Mouse (Mus musculus) inflammation-experienced regulatory T-cells (primary cell): ENCODE data around the gene Ptp4a2. TPM values are rescaled to one million over a fixed set of nuclear protein-coding genes. Genes with fewer than 3 reads are reported as not detected.

ENCODE experiments used
- polyA plus RNA-seq, 2 experiments: library from polyadenylated mRNA; unstranded; fragments of 100-300 nt; shearing (Covaris generic); gene quantifications; one replicate each; pipeline ENCODE4 v1.2.1; 2017

Gene Ptp4a2
- polyA plus RNA-seq = 100 to 1,000 TPM; 419 to 434 TPM

DNA sequence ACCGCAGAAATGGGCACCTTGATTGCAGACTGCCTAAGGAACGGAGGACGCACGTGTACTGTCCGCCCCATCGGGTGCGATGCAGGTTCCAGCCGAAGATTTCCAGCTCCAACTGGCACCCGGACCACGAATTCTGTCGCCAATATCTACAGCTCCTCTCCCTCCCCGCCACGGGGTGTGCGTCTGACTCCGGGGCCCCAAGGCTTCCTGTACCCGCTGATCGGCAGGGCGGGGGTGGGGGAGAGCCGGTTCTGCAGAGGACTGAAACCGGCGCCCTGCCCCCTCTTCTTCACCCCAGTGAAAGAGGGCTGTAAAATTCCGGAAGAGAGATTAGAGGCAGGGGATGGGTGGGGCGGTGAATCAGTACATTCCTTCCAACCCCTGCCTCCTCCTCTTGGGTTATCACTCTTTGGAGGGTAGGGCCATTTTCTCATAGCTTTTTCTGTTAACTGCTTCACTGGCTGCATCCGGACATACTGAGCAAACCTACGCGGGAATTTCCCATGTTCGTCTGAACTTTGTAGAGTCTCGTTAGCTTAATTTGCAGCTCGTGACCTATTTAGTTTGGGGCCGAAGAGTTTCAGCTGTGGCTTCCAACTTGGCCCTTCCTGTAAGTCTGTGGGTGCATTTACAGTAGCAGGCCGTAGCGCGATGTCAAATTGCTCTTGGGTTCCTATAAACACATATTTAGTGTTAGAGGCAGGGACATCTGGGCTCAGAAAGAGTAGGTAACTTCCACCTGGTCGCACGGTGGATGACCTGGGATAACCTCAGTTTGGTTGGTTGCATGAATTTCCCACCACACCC, at the start of gene Ptp4a2:
TSS of gene Ptp4a2 (plus strand) at position 422 of the 807 bp plus-strand sequence.

Other genes starting within 250 kb of the Ptp4a2 start
- 1,000 to 10,000 TPM; 1,474 to 1,514 TPM for gene Lck, start 237.6 kb upstream of the Ptp4a2 start, polyA plus RNA-seq
- gene Fam167b, start 232.7 kb upstream of the Ptp4a2 start, polyA plus RNA-seq = under 1 TPM; 0.42 to 0.60 TPM
- 100 to 1,000 TPM; 175 to 192 TPM for gene Eif3i, start 210.6 kb upstream of the Ptp4a2 start, polyA plus RNA-seq
- 100 to 1,000 TPM; 197 to 198 TPM for gene Tmem234, start 210.6 kb upstream of the Ptp4a2 start, polyA plus RNA-seq
- 1 to 10 TPM; 3.3 to 5.4 TPM for gene Dcdc2b, start 197.0 kb upstream of the Ptp4a2 start, polyA plus RNA-seq
- 10 to 100 TPM; 30.2 to 39.2 TPM for gene Iqcc, start 192.1 kb upstream of the Ptp4a2 start, polyA plus RNA-seq
- gene Ccdc28b, start 187.3 kb upstream of the Ptp4a2 start, polyA plus RNA-seq = 10 to 100 TPM; 41.9 to 47.5 TPM
- gene Txlna, start 170.2 kb upstream of the Ptp4a2 start, polyA plus RNA-seq = 10 to 100 TPM; 59.2 to 70.3 TPM
- gene Kpna6, start 138.5 kb upstream of the Ptp4a2 start, polyA plus RNA-seq = 10 to 100 TPM; 20.0 to 21.9 TPM
- 10 to 100 TPM; 19.2 to 20.0 TPM for gene Tmem39b, start 114.4 kb upstream of the Ptp4a2 start, polyA plus RNA-seq
- gene Khdrbs1, start 68.9 kb upstream of the Ptp4a2 start, polyA plus RNA-seq = 100 to 1,000 TPM; 154 to 160 TPM
- gene Spocd1, start 118.0 kb downstream of the Ptp4a2 start, polyA plus RNA-seq = not detected
- 1 to 10 TPM in 1 of 2 experiments, not detected in 1; 1.4 TPM for gene Adgrb2, start 173.7 kb downstream of the Ptp4a2 start, polyA plus RNA-seq
- gene Col16a1, start 236.6 kb downstream of the Ptp4a2 start, polyA plus RNA-seq = under 1 TPM in 1 of 2 experiments, not detected in 1; 0.84 TPM